Mouse (Mus musculus): ENCODE results near the gene Sgta. TPM values are rescaled to one million over a fixed set of nuclear protein-coding genes. Genes with fewer than 3 reads are reported as not detected.
A peak's percentile ranks its signal among the peaks of the same experiment; 100 is the strongest.
"Not testable (repeated sequence)": the region's sequence is repeated elsewhere in the genome, so short reads cannot be mapped to it uniquely, and the experiment has no call there.

The Sgta gene
- polyA plus RNA-seq, 1 experiment from 2014 or later, result 162 TPM

DNA sequence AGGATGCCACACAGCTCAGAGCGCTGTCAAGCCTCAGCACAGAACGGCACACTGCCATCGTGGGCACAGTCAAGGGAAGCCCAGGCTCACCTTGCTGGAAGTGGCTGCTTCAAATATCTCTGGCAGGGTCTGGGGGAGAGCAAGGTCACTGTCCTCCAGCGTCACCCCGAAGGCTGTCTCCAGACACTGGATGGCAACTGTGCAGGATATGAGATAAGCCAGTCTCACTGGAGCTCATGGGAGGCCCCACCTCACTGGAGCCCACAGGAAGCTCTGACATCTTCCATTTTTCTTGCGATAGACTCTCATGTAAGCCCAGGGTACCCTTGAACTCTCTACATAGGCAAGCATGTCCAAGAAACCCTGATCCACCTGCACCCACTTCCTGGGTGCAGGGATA is 8.8 kb downstream of the Sgta start:
- H3K4me3 ChIP-seq (ENCODE audit: low read depth, low read length), result no peak overlapping the region
- WGBS, result 88% methylated on average over 6 of the region's 6 CpGs
- no peak overlapping the region for H3K4me2 ChIP-seq (replicated peaks; ENCODE audit: low read depth, low read length)
- H3K9me3 ChIP-seq (ENCODE audit: control insufficient read depth, low read depth, low read length), result no peaks in the 10 kb centered on the region
- no peaks in the 10 kb centered on the region for H3K4me1 ChIP-seq (ENCODE audit: control insufficient read depth, insufficient read depth, low read length)
- H3K9ac ChIP-seq (replicated peaks; ENCODE audit: low read depth, low read length), result no peak overlapping the region
- H3K36me3 ChIP-seq (ENCODE audit: control insufficient read depth, insufficient read depth, low read length), result peaks cover 59% of the 10 kb centered on the region
- ATAC-seq (ENCODE audit: insufficient number of reproducible peaks, insufficient read depth, low FRiP score, low read depth), result no peak
- no peak overlapping the region for H3K27ac ChIP-seq (ENCODE audit: low read length)
- no peaks in the 10 kb centered on the region for H3K27me3 ChIP-seq (ENCODE audit: control insufficient read depth, insufficient read depth, low read length)

DNA sequence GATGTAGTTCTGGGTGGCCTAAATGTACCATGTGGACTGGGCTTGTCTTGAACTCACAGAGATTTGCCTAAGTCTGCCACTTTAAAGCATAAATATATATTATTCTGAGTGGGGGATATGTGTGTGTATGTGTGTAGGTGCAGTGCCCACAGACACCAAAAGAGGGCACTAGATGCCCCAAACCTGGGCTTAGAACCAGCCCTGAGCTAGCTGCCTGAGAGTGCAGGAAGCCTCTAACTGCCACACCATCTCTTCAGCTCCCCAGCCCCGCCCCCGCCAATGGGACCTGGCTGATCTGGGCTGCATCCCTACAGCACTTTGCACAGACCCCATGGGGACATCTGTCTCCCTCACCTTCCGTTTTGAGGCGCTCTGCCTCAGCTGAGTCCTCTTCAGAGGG is 9.3 kb downstream of the Sgta start:
- Histone ChIP-seq H3K9ac (replicated peaks; ENCODE audit: low read depth, low read length) (no peak overlapping the region), H3K4me2 (replicated peaks; ENCODE audit: low read depth, low read length) (no peak overlapping the region), H3K27me3 (ENCODE audit: control insufficient read depth, insufficient read depth, low read length) (no peaks in the 10 kb centered on the region), H3K4me3 (ENCODE audit: low read depth, low read length) (no peak overlapping the region), H3K4me1 (ENCODE audit: control insufficient read depth, insufficient read depth, low read length) (no peaks in the 10 kb centered on the region), H3K36me3 (ENCODE audit: control insufficient read depth, insufficient read depth, low read length) (peaks cover 62% of the 10 kb centered on the region), H3K27ac (ENCODE audit: low read length) (no peak overlapping the region), H3K9me3 (ENCODE audit: control insufficient read depth, low read depth, low read length) (no peaks in the 10 kb centered on the region)
- WGBS, result 84% methylated on average over 4 of the region's 4 CpGs
- no peak for ATAC-seq (ENCODE audit: insufficient number of reproducible peaks, insufficient read depth, low FRiP score, low read depth)

DNA sequence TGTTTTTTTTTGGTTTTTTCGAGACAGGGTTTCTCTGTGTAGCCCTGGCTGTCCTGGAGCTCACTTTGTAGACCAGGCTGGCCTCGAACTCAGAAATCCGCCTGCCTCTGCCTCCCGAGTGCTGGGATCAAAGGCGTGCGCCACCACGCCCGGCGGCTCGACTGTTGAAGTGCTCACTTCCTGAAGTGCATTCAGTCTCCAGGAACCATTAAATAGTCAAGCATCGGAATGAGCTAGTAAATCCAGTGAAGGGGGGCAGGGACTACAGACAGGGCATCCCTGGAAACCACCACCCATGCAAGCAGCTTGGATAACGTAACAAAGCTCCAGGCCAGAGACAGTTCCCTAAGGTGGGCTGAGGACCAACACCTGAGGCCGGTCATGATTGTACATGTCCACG is 14.7 kb downstream of the Sgta start:
- H3K9me3 ChIP-seq (ENCODE audit: control insufficient read depth, low read depth, low read length); H3K27ac ChIP-seq (ENCODE audit: low read length); H3K4me2 ChIP-seq (replicated peaks; ENCODE audit: low read depth, low read length); H3K4me3 ChIP-seq (ENCODE audit: low read depth, low read length); H3K9ac ChIP-seq (replicated peaks; ENCODE audit: low read depth, low read length); ATAC-seq (ENCODE audit: insufficient number of reproducible peaks, insufficient read depth, low FRiP score, low read depth); H3K27me3 ChIP-seq (ENCODE audit: control insufficient read depth, insufficient read depth, low read length); H3K4me1 ChIP-seq (ENCODE audit: control insufficient read depth, insufficient read depth, low read length): not testable (repeated sequence)
- WGBS, result 88% methylated on average over 14 of the region's 14 CpGs
- peaks cover 70% of the 10 kb centered on the region for H3K36me3 ChIP-seq (ENCODE audit: control insufficient read depth, insufficient read depth, low read length)

- Histone ChIP-seq H3K36me3 (ENCODE audit: control insufficient read depth, insufficient read depth, low read length) (peaks cover 35% of the 10 kb centered on the region), H3K27me3 (ENCODE audit: control insufficient read depth, insufficient read depth, low read length) (no peaks in the 10 kb centered on the region), H3K9ac (replicated peaks; ENCODE audit: low read depth, low read length) (no peak overlapping the region), H3K4me2 (replicated peaks; ENCODE audit: low read depth, low read length) (no peak overlapping the region), H3K9me3 (ENCODE audit: control insufficient read depth, low read depth, low read length) (no peaks in the 10 kb centered on the region), H3K4me1 (ENCODE audit: control insufficient read depth, insufficient read depth, low read length) (no peaks in the 10 kb centered on the region), H3K4me3 (ENCODE audit: low read depth, low read length) (no peak overlapping the region), H3K27ac (ENCODE audit: low read length) (no peak overlapping the region)
- ATAC-seq (ENCODE audit: insufficient number of reproducible peaks, insufficient read depth, low FRiP score, low read depth), result no peak
- WGBS, result 31% methylated on average over 13 of the region's 13 CpGs
Measured at GRCm38 (mm10) chr10:81041458-81042175, 18.4 kb downstream of the Sgta start.

GRCm38 (mm10) chr10:81036988-81037580 is 22.9 kb downstream of the Sgta start, which contains the start of gene Slc39a3:
Gene Slc39a3, minus strand, starts transcription at chr10:81037426.
- H3K27ac ChIP-seq (ENCODE audit: low read length), result no peak within 1 kb of the TSS
- WGBS, result under 1% methylated on average over 35 of the region's 35 CpGs

GRCm38 (mm10) chr10:81036251-81036650 is 23.7 kb downstream of the Sgta start:
- Histone ChIP-seq H3K9ac (replicated peaks; ENCODE audit: low read depth, low read length) (no peak overlapping the region), H3K4me1 (ENCODE audit: control insufficient read depth, insufficient read depth, low read length) (no peaks in the 10 kb centered on the region), H3K36me3 (ENCODE audit: control insufficient read depth, insufficient read depth, low read length) (peaks cover 3% of the 10 kb centered on the region; the same call in 1 of the 2 replicates), H3K27me3 (ENCODE audit: control insufficient read depth, insufficient read depth, low read length) (no peaks in the 10 kb centered on the region), H3K9me3 (ENCODE audit: control insufficient read depth, low read depth, low read length) (no peaks in the 10 kb centered on the region), H3K4me3 (ENCODE audit: low read depth, low read length) (no peak overlapping the region), H3K4me2 (replicated peaks; ENCODE audit: low read depth, low read length) (no peak overlapping the region), H3K27ac (ENCODE audit: low read length) (no peak overlapping the region)
- WGBS, result 70% methylated on average over 7 of the region's 7 CpGs
- no peak for ATAC-seq (ENCODE audit: insufficient number of reproducible peaks, insufficient read depth, low FRiP score, low read depth)

More at GRCm38 (mm10) chr10:81036988-81037580, 22.9 kb downstream of the Sgta start, which contains the start of gene Slc39a3:
- Histone ChIP-seq H3K4me1 (ENCODE audit: control insufficient read depth, insufficient read depth, low read length) (no peaks in the 10 kb centered on the region), H3K9ac (replicated peaks; ENCODE audit: low read depth, low read length) (peak within 1 kb of the TSS; percentile 47), H3K27me3 (ENCODE audit: control insufficient read depth, insufficient read depth, low read length) (no peaks in the 10 kb centered on the region), H3K4me2 (replicated peaks; ENCODE audit: low read depth, low read length) (peak within 1 kb of the TSS; percentile 68), H3K4me3 (ENCODE audit: low read depth, low read length) (peak within 1 kb of the TSS; percentile 80), H3K36me3 (ENCODE audit: control insufficient read depth, insufficient read depth, low read length) (no peaks in the 10 kb centered on the region; the same call in 1 of the 2 replicates), H3K9me3 (ENCODE audit: control insufficient read depth, low read depth, low read length) (no peaks in the 10 kb centered on the region)
- peak; percentile 98 for ATAC-seq (ENCODE audit: insufficient number of reproducible peaks, insufficient read depth, low FRiP score, low read depth)

GRCm38 (mm10) chr10:81033586-81033985 is 26.4 kb downstream of the Sgta start:
- H3K36me3 ChIP-seq (ENCODE audit: control insufficient read depth, insufficient read depth, low read length), result peaks cover 9% of the 10 kb centered on the region; the same call in 1 of the 2 replicates
- no peak overlapping the region for H3K9ac ChIP-seq (replicated peaks; ENCODE audit: low read depth, low read length)
- no peaks in the 10 kb centered on the region for H3K4me1 ChIP-seq (ENCODE audit: control insufficient read depth, insufficient read depth, low read length)
- no peak for ATAC-seq (ENCODE audit: insufficient number of reproducible peaks, insufficient read depth, low FRiP score, low read depth)
- H3K4me2 ChIP-seq (replicated peaks; ENCODE audit: low read depth, low read length), result no peak overlapping the region
- H3K27me3 ChIP-seq (ENCODE audit: control insufficient read depth, insufficient read depth, low read length), result no peaks in the 10 kb centered on the region
- 80% methylated on average over 10 of the region's 10 CpGs for WGBS
- no peak overlapping the region for H3K27ac ChIP-seq (ENCODE audit: low read length)
- H3K9me3 ChIP-seq (ENCODE audit: control insufficient read depth, low read depth, low read length), result no peaks in the 10 kb centered on the region
- H3K4me3 ChIP-seq (ENCODE audit: low read depth, low read length), result no peak overlapping the region

GRCm38 (mm10) chr10:81029031-81029430 is 30.9 kb downstream of the Sgta start:
- Histone ChIP-seq H3K9me3 (ENCODE audit: control insufficient read depth, low read depth, low read length) (no peaks in the 10 kb centered on the region), H3K27ac (ENCODE audit: low read length) (no peak overlapping the region), H3K4me2 (replicated peaks; ENCODE audit: low read depth, low read length) (no peak overlapping the region), H3K4me3 (ENCODE audit: low read depth, low read length) (no peak overlapping the region), H3K27me3 (ENCODE audit: control insufficient read depth, insufficient read depth, low read length) (no peaks in the 10 kb centered on the region), H3K36me3 (ENCODE audit: control insufficient read depth, insufficient read depth, low read length) (peaks cover 9% of the 10 kb centered on the region; the same call in 1 of the 2 replicates), H3K9ac (replicated peaks; ENCODE audit: low read depth, low read length) (no peak overlapping the region), H3K4me1 (ENCODE audit: control insufficient read depth, insufficient read depth, low read length) (peaks cover 4% of the 10 kb centered on the region; the same call in 1 of the 2 replicates)
- ATAC-seq (ENCODE audit: insufficient number of reproducible peaks, insufficient read depth, low FRiP score, low read depth), result no peak
- 67% methylated on average over 10 of the region's 10 CpGs for WGBS
